Mouse (Mus musculus) stomach, embryonic 14.5 days (tissue): Measurements from ENCODE around the gene Klhdc8b. TPM values are rescaled to one million over a fixed set of nuclear protein-coding genes. Genes with fewer than 3 reads are reported as not detected.

Source experiments
- ATAC-seq: fragments of 200-750 bp; cut with Nextera tagmentation; 2 replicates; pipeline ENCODE4 v1.8.0; 2017; ENCODE audit warnings: low read depth, moderate TSS enrichment; ENCODE audit not compliant: insufficient number of reproducible peaks, insufficient read depth, low FRiP score
- H3K27ac ChIP-seq: fragments of 300-500 bp; sonication (generic); 2 replicates; pipeline ENCODE4 v1.5.1; 2014; ENCODE audit warnings: mild to moderate bottlenecking, low read length, moderate library complexity, mixed read lengths
- H3K27me3 ChIP-seq: fragments of 300-500 bp; sonication (generic); 2 replicates; pipeline ENCODE4 v1.6.1; 2014; ENCODE audit warnings: low read length, control low read depth, mixed read lengths; ENCODE audit not compliant: control insufficient read depth, insufficient read depth
- H3K36me3 ChIP-seq: fragments of 300-500 bp; sonication (generic); 2 replicates; pipeline ENCODE4 v1.6.1; 2014; ENCODE audit warnings: mild to moderate bottlenecking, control low read depth, low read length, moderate library complexity, mixed read lengths; ENCODE audit not compliant: control insufficient read depth, insufficient read depth
- H3K4me1 ChIP-seq: fragments of 300-500 bp; sonication (generic); 2 replicates; pipeline ENCODE4 v1.6.1; 2014; ENCODE audit warnings: low read length, control low read depth, mixed read lengths; ENCODE audit not compliant: control insufficient read depth, insufficient read depth
- H3K4me2 ChIP-seq: fragments of 300-500 bp; sonication (generic); replicated peaks from 2 replicates; pipeline ENCODE4 v1.6.1; 2014; ENCODE audit warnings: low read depth, low read length, control low read depth
- H3K4me3 ChIP-seq: fragments of 300-500 bp; sonication (generic); 2 replicates; pipeline ENCODE4 v1.5.1; 2014; ENCODE audit warnings: low read depth, low read length, control low read depth
- H3K9ac ChIP-seq: fragments of 300-500 bp; sonication (generic); replicated peaks from 2 replicates; pipeline ENCODE4 v1.6.1; 2014; ENCODE audit warnings: low read depth, mild to moderate bottlenecking, control low read depth, low read length, moderate library complexity, mixed read lengths
- H3K9me3 ChIP-seq: fragments of 300-500 bp; sonication (generic); 2 replicates; pipeline ENCODE4 v1.6.1; 2016; ENCODE audit warnings: low read depth, low read length, control low read depth; ENCODE audit not compliant: control insufficient read depth
- WGBS: fragments of 180-500 bp; shearing (Covaris S2); extraction: QIAGEN DNeasy Blood & Tissue Kit; methylation state at CpG from one replicate; pipeline ENCODE4 v1.1.7; 2014; 5-methylcytosine and 5-hydroxymethylcytosine counted together
- polyA plus RNA-seq: library from polyadenylated mRNA; unstranded; fragments of >200 nt; fragmentation: Nextera tagmentation; extraction: Ambion mirVana; gene quantifications from 2 replicates; pipeline ENCODE4 v1.2.1, GENCODE M21; 2014

Klhdc8b gene
- polyA plus RNA-seq, 1 experiment from 2014 or later: 64.9 TPM

DNA sequence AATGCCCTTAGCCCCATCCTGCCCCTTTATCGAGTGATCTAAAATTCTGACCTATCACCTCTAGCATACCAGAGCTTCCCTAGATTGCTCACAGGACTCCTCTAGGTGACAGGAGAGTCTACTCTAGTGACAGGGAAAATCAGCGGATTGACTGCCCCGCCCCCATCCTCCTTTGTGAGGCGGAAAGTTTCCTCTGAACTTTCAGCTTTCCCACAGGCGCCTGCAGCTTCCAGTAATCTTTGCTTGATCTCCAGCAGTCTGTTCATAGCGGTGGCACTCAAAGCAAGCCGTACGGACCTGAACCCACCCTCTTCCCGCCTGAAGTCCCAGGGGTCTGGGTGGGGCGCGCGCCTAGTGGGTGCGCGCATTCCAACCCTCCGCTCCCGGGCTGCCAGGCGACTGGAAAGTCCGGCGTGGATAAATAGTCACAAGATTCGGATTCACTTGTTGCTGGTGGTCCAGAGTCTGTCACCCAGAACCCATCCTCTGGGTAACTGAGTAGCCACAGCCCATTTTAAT lies 17.3 kb upstream of the Klhdc8b start:
- peaks cover 14% of the 10 kb centered on the region; the same call in 1 of the 2 replicates for H3K4me1 ChIP-seq
- under 1% methylated on average over 20 of the region's 20 CpGs for WGBS
- ATAC-seq: peak; percentile 84
- peaks cover 17% of the 10 kb centered on the region for H3K36me3 ChIP-seq
- H3K4me2 ChIP-seq: peak overlapping the region; percentile 54
- no peaks in the 10 kb centered on the region for H3K27me3 ChIP-seq
- H3K9me3 ChIP-seq: no peaks in the 10 kb centered on the region
- peak overlapping the region; percentile 37 for H3K4me3 ChIP-seq
- H3K9ac ChIP-seq: peak overlapping the region; percentile 34; the same call in 1 of the 2 replicates
- H3K27ac ChIP-seq: peak overlapping the region; percentile 91

DNA sequence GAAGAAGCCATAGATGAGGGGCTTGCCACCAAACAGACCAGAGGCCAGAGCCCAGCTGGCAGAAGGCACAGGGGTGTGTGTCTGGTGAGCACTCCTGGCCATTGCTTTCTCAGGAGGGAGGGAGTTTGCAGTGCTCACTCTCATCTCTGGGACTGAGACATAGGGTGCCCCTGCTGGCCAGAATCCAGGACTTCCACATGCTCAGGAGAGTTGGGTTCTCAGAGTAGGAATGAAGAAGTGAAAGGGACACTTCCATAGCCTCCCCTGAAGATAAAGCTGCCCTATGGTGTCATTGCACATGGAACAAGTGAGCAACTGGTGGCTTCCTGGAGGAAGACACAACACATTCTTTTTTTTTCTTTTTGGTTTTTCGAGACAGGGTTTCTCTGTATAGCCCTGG lies 13.1 kb upstream of the Klhdc8b start:
- Histone ChIP-seq H3K4me3 (no peak overlapping the region), H3K9me3 (no peaks in the 10 kb centered on the region), H3K36me3 (no peaks in the 10 kb centered on the region), H3K4me1 (peaks cover 5% of the 10 kb centered on the region; the same call in 1 of the 2 replicates), H3K27me3 (no peaks in the 10 kb centered on the region), H3K9ac (no peak overlapping the region), H3K27ac (no peak overlapping the region), H3K4me2 (no peak overlapping the region)
- ATAC-seq: no peak
- WGBS: 64% methylated on average over 1 of the region's 1 CpGs

DNA sequence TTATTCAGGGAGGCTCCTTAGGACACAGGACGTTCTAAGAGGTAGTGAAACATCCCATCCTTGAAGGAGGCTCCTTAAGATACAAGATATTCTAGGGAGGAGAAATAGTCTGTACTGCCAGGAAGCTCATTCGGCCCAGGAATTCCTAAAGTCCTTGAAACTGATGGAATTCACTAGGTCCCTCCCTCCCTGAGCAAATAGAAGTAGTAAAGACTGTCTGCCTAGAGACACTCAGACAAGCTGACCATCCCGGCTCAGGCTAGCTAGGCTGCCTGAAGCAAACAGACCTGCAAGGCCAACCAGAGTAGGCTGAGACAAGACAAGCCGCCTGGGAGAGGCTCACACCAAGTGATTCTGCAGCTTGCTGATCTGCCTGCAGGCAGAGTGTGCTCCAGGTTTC lies 8.5 kb upstream of the Klhdc8b start:
- 51% methylated on average over 4 of the region's 4 CpGs for WGBS
- no peak for ATAC-seq
- Histone ChIP-seq H3K4me1 (no peaks in the 10 kb centered on the region), H3K27ac (no peak overlapping the region), H3K9me3 (no peaks in the 10 kb centered on the region), H3K9ac (no peak overlapping the region), H3K4me2 (no peak overlapping the region), H3K27me3 (no peaks in the 10 kb centered on the region), H3K4me3 (no peak overlapping the region), H3K36me3 (peaks cover 10% of the 10 kb centered on the region)

DNA sequence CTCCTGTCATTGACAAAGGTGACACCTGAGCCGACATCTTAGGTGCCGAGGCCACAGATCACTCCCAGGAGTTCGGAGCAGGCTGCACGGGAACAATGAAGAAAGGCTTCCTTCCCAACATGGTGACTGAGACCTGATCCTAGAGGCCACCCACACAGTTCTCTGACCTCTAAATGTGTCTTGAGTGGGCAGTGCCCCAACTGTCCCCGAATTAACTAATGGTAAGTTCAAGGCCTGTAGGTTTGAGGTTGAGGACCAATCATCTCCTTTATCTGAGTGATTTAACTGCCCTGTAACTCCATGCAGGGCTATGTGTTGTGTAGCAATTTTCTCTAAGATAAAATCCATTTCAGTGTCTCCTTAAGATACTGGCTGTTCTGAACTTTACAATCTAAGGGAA lies 8.0 kb upstream of the Klhdc8b start:
- Histone ChIP-seq H3K27ac (no peak overlapping the region), H3K9me3 (no peaks in the 10 kb centered on the region), H3K4me1 (no peaks in the 10 kb centered on the region), H3K4me3 (no peak overlapping the region), H3K4me2 (no peak overlapping the region), H3K36me3 (peaks cover 15% of the 10 kb centered on the region), H3K9ac (no peak overlapping the region), H3K27me3 (no peaks in the 10 kb centered on the region)
- no peak for ATAC-seq
- WGBS: 60% methylated on average over 5 of the region's 5 CpGs

DNA sequence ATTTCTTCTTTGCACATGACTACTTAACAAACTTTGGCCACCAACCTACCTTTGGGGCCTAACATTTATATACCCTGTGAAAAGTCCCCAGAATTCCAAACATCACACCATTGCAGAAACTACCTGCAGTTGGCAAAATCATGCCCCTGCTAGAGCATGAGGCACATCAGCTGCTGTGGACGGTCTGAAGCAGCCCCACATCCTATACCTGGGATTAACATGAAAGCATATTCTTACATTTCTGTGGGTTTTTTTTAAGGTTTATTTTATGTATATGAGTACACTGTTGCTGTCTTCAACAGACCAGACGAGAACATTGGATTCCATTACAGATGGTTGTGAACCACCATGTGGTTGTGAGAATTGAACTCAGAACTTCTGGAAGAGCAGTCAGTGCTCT lies 4.8 kb upstream of the Klhdc8b start:
- H3K4me1 ChIP-seq: peaks cover 17% of the 10 kb centered on the region; the same call in 1 of the 2 replicates
- no peak for ATAC-seq
- no peak overlapping the region for H3K4me2 ChIP-seq
- peaks cover 26% of the 10 kb centered on the region for H3K36me3 ChIP-seq
- no peak overlapping the region for H3K27ac ChIP-seq
- no peaks in the 10 kb centered on the region for H3K27me3 ChIP-seq
- H3K9me3 ChIP-seq: no peaks in the 10 kb centered on the region
- WGBS: 90% methylated on average over 2 of the region's 2 CpGs
- no peak overlapping the region for H3K4me3 ChIP-seq
- no peak overlapping the region for H3K9ac ChIP-seq

DNA sequence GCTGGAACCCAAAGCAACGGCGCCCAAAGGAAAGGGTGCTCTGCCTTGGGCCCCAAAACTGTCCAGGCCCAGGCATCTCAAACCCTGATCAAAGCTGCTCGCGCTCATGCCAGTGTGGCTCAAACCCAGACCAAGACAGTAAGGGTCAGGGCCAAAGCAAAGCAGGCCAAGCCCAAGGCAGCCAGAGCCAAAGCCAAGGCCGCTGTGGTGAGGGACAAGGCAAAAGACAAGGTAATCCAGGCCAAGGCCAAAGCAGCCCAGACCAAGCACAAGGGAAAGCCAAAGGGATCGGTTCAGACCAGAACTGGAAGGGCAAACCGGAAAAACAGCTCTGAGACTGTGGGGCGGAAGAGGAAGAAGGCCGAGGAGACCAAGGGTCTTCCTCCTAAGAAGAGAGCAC lies 2.3 kb upstream of the Klhdc8b start:
- Histone ChIP-seq H3K4me3 (no peak overlapping the region), H3K4me1 (peaks cover 18% of the 10 kb centered on the region; the same call in 1 of the 2 replicates), H3K36me3 (peaks cover 26% of the 10 kb centered on the region), H3K9ac (no peak overlapping the region), H3K27ac (no peak overlapping the region), H3K4me2 (no peak overlapping the region), H3K27me3 (no peaks in the 10 kb centered on the region), H3K9me3 (no peaks in the 10 kb centered on the region)
- no peak for ATAC-seq
- 89% methylated on average over 9 of the region's 9 CpGs for WGBS

DNA sequence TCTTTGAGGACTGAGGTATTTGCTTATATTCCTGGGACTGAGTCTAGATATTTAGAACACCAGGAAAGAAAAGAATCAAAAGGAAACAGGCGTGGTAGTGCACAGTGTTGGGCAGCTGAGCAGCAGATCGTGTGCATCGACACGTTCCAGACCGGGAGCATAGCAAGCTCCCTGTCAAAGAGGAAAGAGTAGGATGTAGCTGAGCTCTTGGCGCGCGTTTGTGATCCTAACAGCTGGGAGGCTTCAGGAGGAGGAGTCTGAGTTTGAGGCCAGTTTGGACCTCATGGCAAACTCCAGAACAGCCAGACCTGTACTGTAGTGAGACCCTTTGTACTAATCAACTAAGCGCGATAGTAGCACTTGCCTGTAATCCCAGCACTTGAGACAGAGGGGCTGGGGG lies 811 bp upstream of the Klhdc8b start:
- H3K4me2 ChIP-seq: peak overlapping the region; percentile 68
- ATAC-seq: peak; percentile 75
- H3K27ac ChIP-seq: peak overlapping the region; percentile 96
- H3K4me3 ChIP-seq: peak overlapping the region; percentile 3
- no peaks in the 10 kb centered on the region for H3K27me3 ChIP-seq
- peaks cover 26% of the 10 kb centered on the region for H3K36me3 ChIP-seq
- no peaks in the 10 kb centered on the region for H3K9me3 ChIP-seq
- H3K4me1 ChIP-seq: peaks cover 18% of the 10 kb centered on the region; the same call in 1 of the 2 replicates
- H3K9ac ChIP-seq: no peak overlapping the region
- 39% methylated on average over 10 of the region's 10 CpGs for WGBS

DNA sequence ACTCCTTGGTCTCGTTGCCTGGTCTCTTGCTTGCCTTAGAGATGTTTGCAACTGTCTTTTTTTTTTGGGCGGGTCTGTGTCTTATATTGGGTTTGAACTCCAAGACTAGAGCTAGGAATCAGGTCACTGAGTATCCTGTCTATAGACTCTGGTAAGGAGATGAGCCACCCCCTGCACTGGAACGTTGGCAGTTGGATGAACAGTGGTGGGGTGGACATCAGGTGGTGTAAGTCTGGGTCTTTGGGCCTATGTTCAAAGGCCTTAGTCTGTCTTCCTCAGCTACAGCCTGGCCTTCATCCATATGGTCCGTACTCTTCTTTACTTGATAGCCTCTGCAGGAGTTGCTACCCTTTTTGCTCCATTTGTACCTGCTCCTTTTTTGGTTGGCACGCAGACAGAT lies 294 bp upstream of the Klhdc8b start:
- no peaks in the 10 kb centered on the region for H3K9me3 ChIP-seq
- peak overlapping the region; percentile 94 for H3K4me3 ChIP-seq
- H3K4me1 ChIP-seq: peaks cover 18% of the 10 kb centered on the region; the same call in 1 of the 2 replicates
- WGBS: 78% methylated on average over 5 of the region's 5 CpGs
- no peaks in the 10 kb centered on the region for H3K27me3 ChIP-seq
- peaks cover 26% of the 10 kb centered on the region for H3K36me3 ChIP-seq
- peak overlapping the region; percentile 96 for H3K27ac ChIP-seq
- no peak for ATAC-seq
- H3K4me2 ChIP-seq: peak overlapping the region; percentile 68
- H3K9ac ChIP-seq: no peak overlapping the region; the same call in 1 of the 2 replicates
